In genomic region chr7:81683779-81684422, GRCm38 (mm10) we compare ENCODE assay signal across 22 mouse cellular contexts. TPM values are rescaled to one million over a fixed set of nuclear protein-coding genes. Genes with fewer than 3 reads are reported as not detected.
DNase-seq lines count a peak whose midpoint lies in the region; ATAC-seq lines count a peak whose summit lies in the region.
"Had no signal": no experiment of that assay in that cellular context is flagged by ENCODE, and none has a peak within 500 bp of the region (broad histone marks: within the 10 kb centered on the region; RNA-seq: fewer than 3 reads in every experiment).

No protein-coding gene starts in this region.

- peak; percentile 43 to 44 for DNase-seq in heart, adult 18-20 months
- DNase-seq in heart, postnatal 25 days (ENCODE audit: low spot score): no peak
- DNase-seq in midbrain, embryonic 14.5 days: no peak
- DNase-seq in left cerebral cortex, adult 8-10 months (ENCODE audit: low spot score in 2 of 2): no peak
- no peak for DNase-seq in left cerebral cortex, postnatal 14 days (ENCODE audit: low spot score in 2 of 2)
- DNase-seq: adrenal gland, adult 8-10 months; cerebellum, postnatal 10 days; gastrocnemius, postnatal 25 days; kidney, adult 2 months; kidney, postnatal 10 days; layer of hippocampus, postnatal 36 days; left cerebral cortex, postnatal 4 days; lung, adult 18-20 months; right cerebral cortex, postnatal 14 days; thymus, adult 2 months had no signal

- H3K27me3 ChIP-seq in midbrain, embryonic 15.5 days (replicated peaks): no peaks in the 10 kb centered on the region
- H3K27me3 ChIP-seq in midbrain, embryonic 14.5 days (ENCODE audit: control insufficient read depth, insufficient read depth, low read length): no peaks in the 10 kb centered on the region
- no peaks in the 10 kb centered on the region for H3K27me3 ChIP-seq in heart, embryonic 12.5 days (replicated peaks)
- H3K27me3 ChIP-seq in midbrain, embryonic 16.5 days (ENCODE audit: control insufficient read depth, insufficient read depth, low read depth, low read length): no peaks in the 10 kb centered on the region
- H3K27me3 ChIP-seq: neural tube, embryonic 15.5 days; Patski; stomach, embryonic 15.5 days had no signal

- ATAC-seq in midbrain, embryonic 15.5 days (replicated peaks): peak; percentile 63; the same call in 1 of the 2 replicates
- ATAC-seq in midbrain, embryonic 14.5 days (ENCODE audit: low FRiP score, low TSS enrichment): no peak
- peak; percentile 55; the same call in 1 of the 2 replicates for ATAC-seq in heart, embryonic 12.5 days (ENCODE audit: insufficient number of reproducible peaks, low FRiP score)
- ATAC-seq in midbrain, embryonic 16.5 days: peak; percentile 66; the same call in 1 of the 2 replicates
- ATAC-seq: Patski had no signal

- H3K4me1 ChIP-seq in midbrain, embryonic 15.5 days: peaks cover 7% of the 10 kb centered on the region; the same call in 1 of the 2 replicates
- H3K4me1 ChIP-seq in midbrain, embryonic 14.5 days (ENCODE audit: control insufficient read depth, insufficient read depth, low read length): no peaks in the 10 kb centered on the region
- H3K4me1 ChIP-seq in heart, embryonic 12.5 days (replicated peaks): peaks cover 69% of the 10 kb centered on the region
- peaks cover 4% of the 10 kb centered on the region; the same call in 1 of the 2 replicates for H3K4me1 ChIP-seq in midbrain, embryonic 16.5 days (ENCODE audit: control insufficient read depth, insufficient read depth, low read length)
- H3K4me1 ChIP-seq: neural tube, embryonic 15.5 days had no signal

- H3K27ac ChIP-seq in midbrain, embryonic 15.5 days: no peak overlapping the region
- H3K27ac ChIP-seq in midbrain, embryonic 14.5 days (replicated peaks; ENCODE audit: low read depth, low read length): no peak overlapping the region
- H3K27ac ChIP-seq in heart, embryonic 12.5 days (ENCODE audit: poor library complexity, severe bottlenecking): peak overlapping the region; percentile 89
- no peak overlapping the region for H3K27ac ChIP-seq in midbrain, embryonic 16.5 days (ENCODE audit: low read length)
- H3K27ac ChIP-seq: neural tube, embryonic 15.5 days; stomach, embryonic 15.5 days had no signal

- no peaks in the 10 kb centered on the region for H3K36me3 ChIP-seq in midbrain, embryonic 15.5 days (replicated peaks)
- no peaks in the 10 kb centered on the region for H3K36me3 ChIP-seq in midbrain, embryonic 14.5 days (ENCODE audit: control insufficient read depth, insufficient read depth, low read length)
- no peaks in the 10 kb centered on the region for H3K36me3 ChIP-seq in heart, embryonic 12.5 days
- H3K36me3 ChIP-seq in midbrain, embryonic 16.5 days (ENCODE audit: control insufficient read depth, insufficient read depth, low read length): no peaks in the 10 kb centered on the region
- H3K36me3 ChIP-seq: neural tube, embryonic 15.5 days; stomach, embryonic 15.5 days had no signal

- H3K4me3 ChIP-seq in midbrain, embryonic 15.5 days: no peak overlapping the region
- no peak overlapping the region for H3K4me3 ChIP-seq in midbrain, embryonic 14.5 days (replicated peaks; ENCODE audit: low read depth, low read length)
- no peak overlapping the region for H3K4me3 ChIP-seq in heart, embryonic 12.5 days
- H3K4me3 ChIP-seq in midbrain, embryonic 16.5 days (ENCODE audit: low read depth, low read length): no peak overlapping the region
- H3K4me3 ChIP-seq: neural tube, embryonic 15.5 days; stomach, embryonic 15.5 days had no signal

- intact Hi-C loops in heart, postnatal 25 days (cut with DNase I): loop anchor here (5.0 kb wide), 1 partner anchor 42 kb away; no protein-coding TSS in a partner anchor
- intact Hi-C loops in left cerebral cortex, postnatal 14 days (cut with DNase I): no loop called here

- no peak overlapping the region for H3K9ac ChIP-seq in midbrain, embryonic 15.5 days
- H3K9ac ChIP-seq in midbrain, embryonic 14.5 days (replicated peaks; ENCODE audit: low read length): no peak overlapping the region
- 0 out of 2 replicates have a peak overlapping the region, but pooled peaks have one; percentile 14 for H3K9ac ChIP-seq in heart, embryonic 12.5 days
- no peak overlapping the region for H3K9ac ChIP-seq in midbrain, embryonic 16.5 days (ENCODE audit: low read depth, low read length)
- H3K9ac ChIP-seq: neural tube, embryonic 15.5 days; stomach, embryonic 15.5 days had no signal

- H3K9me3 ChIP-seq in midbrain, embryonic 15.5 days: no peaks in the 10 kb centered on the region
- no peaks in the 10 kb centered on the region for H3K9me3 ChIP-seq in midbrain, embryonic 14.5 days (ENCODE audit: control insufficient read depth, low read length)
- H3K9me3 ChIP-seq in heart, embryonic 12.5 days (replicated peaks): no peaks in the 10 kb centered on the region
- no peaks in the 10 kb centered on the region for H3K9me3 ChIP-seq in midbrain, embryonic 16.5 days (replicated peaks; ENCODE audit: control insufficient read depth, low read length, poor library complexity, severe bottlenecking)
- H3K9me3 ChIP-seq: neural tube, embryonic 15.5 days; stomach, embryonic 15.5 days had no signal

- H3K4me2 ChIP-seq in midbrain, embryonic 15.5 days: no peak overlapping the region
- no peak overlapping the region for H3K4me2 ChIP-seq in midbrain, embryonic 14.5 days (ENCODE audit: low read length)
- peak overlapping the region; percentile 43 for H3K4me2 ChIP-seq in heart, embryonic 12.5 days
- no peak overlapping the region for H3K4me2 ChIP-seq in midbrain, embryonic 16.5 days (ENCODE audit: low read length)
- H3K4me2 ChIP-seq: liver, embryonic 11.5 days; neural tube, embryonic 15.5 days; stomach, embryonic 15.5 days had no signal

- 65% methylated on average over 7 of the region's 7 CpGs for WGBS in midbrain, embryonic 15.5 days
- 67% methylated on average over 7 of the region's 7 CpGs for WGBS in midbrain, embryonic 14.5 days
- 43% methylated on average over 7 of the region's 7 CpGs for WGBS in heart, embryonic 12.5 days
- WGBS in midbrain, embryonic 16.5 days: 60% methylated on average over 7 of the region's 7 CpGs

RNA-seq across cellular contexts. Expression of gene Homer2, which starts 23.4 kb away (rescaled TPM):
- total RNA-seq in heart, adult 18-20 months (2021): 10 to 100 TPM; 83.1 to 84.1 TPM
- total RNA-seq in heart, postnatal 25 days (2021): 100 to 1,000 TPM; 102 to 112 TPM
- polyA plus RNA-seq in midbrain, embryonic 15.5 days (2015; fragmentation: Nextera tagmentation; extraction: Ambion mirVana): 21.8 and 24.6 TPM in 2 replicates
- polyA plus RNA-seq in midbrain, embryonic 14.5 days (2014; fragmentation: Nextera tagmentation; extraction: Ambion mirVana): 19.1 and 21.7 TPM in 2 replicates
- 121 and 122 TPM in 2 replicates for polyA plus RNA-seq in heart, embryonic 12.5 days (2016; fragmentation: Nextera tagmentation; extraction: Ambion mirVana)
- 16.3 and 20.1 TPM in 2 replicates for polyA plus RNA-seq in midbrain, embryonic 16.5 days (2015; fragmentation: Nextera tagmentation; extraction: Ambion mirVana)
- total RNA-seq in left cerebral cortex, adult 8-10 months (2022): 10 to 100 TPM; 52.0 to 72.2 (median 56.2) TPM
- 10 to 100 TPM; 74.9 to 79.6 TPM for total RNA-seq in left cerebral cortex, postnatal 14 days (2021)

Comparison
In these comparisons a context has a peak if more than half of its experiments do, and no peak if none do; other contexts are left out.
1. DNase-seq: peak in heart, adult 18-20 months (2 of 2); none in heart, postnatal 25 days (single experiment), midbrain, embryonic 14.5 days (single experiment), left cerebral cortex, adult 8-10 months (0 of 2) and left cerebral cortex, postnatal 14 days (0 of 2).